Mouse (Mus musculus): ENCODE results near the gene Tmprss15. TPM values are rescaled to one million over a fixed set of nuclear protein-coding genes. Genes with fewer than 3 reads are reported as not detected.

Tmprss15 gene
- polyA plus RNA-seq, 1 experiment: not detected

DNA sequence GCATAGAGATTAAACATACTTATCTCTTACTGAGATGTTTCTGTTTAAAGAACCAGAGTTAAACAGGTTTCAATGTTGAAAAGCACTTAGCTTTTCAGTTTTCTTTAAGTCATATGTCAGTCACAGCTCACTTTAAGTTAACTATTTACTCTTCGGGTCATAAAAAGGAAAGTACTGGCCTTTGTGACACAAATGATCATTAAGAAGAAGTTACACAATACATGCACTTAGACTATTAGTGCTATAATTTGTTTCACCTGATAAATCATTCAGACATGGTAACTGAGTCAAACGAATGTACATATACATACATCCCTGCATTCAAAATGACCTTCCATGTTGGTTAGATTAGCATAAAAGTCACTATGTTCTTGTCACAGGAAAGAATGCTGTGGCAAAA is 58.3 kb downstream of the Tmprss15 start:
- no peaks in the 10 kb centered on the region for H3K36me3 ChIP-seq (ENCODE audit: control insufficient read depth)
- no peak overlapping the region for H3K4me3 ChIP-seq (replicated peaks)
- no peaks in the 10 kb centered on the region for H3K4me1 ChIP-seq (ENCODE audit: control insufficient read depth)
- H3K9me3 ChIP-seq (ENCODE audit: control insufficient read depth, low read length): no peaks in the 10 kb centered on the region
- no peaks in the 10 kb centered on the region for H3K27me3 ChIP-seq (ENCODE audit: control insufficient read depth)
- TF ChIP-seq TAL1 (IDR thresholded peaks at IDR 0.05; ENCODE audit: low read length) (no peak), GATA1 (IDR thresholded peaks at IDR 0.05; ENCODE audit: low read length) (no peak)

GRCm38 (mm10) chr16:79002812-79003211 is 88.1 kb downstream of the Tmprss15 start:
- TF ChIP-seq GATA1 (IDR thresholded peaks at IDR 0.05; ENCODE audit: low read length) (no peak), TAL1 (IDR thresholded peaks at IDR 0.05; ENCODE audit: low read length) (no peak)
- Histone ChIP-seq H3K9me3 (ENCODE audit: control insufficient read depth, low read length) (peaks cover 5% of the 10 kb centered on the region; the same call in 1 of the 2 replicates), H3K4me1 (ENCODE audit: control insufficient read depth) (no peaks in the 10 kb centered on the region), H3K36me3 (ENCODE audit: control insufficient read depth) (no peaks in the 10 kb centered on the region), H3K4me3 (replicated peaks) (no peak overlapping the region), H3K27me3 (ENCODE audit: control insufficient read depth) (no peaks in the 10 kb centered on the region)

GRCm38 (mm10) chr16:79001679-79002078 is 89.2 kb downstream of the Tmprss15 start:
- Histone ChIP-seq H3K9me3 (ENCODE audit: control insufficient read depth, low read length) (peaks cover 5% of the 10 kb centered on the region; the same call in 1 of the 2 replicates), H3K36me3 (ENCODE audit: control insufficient read depth) (no peaks in the 10 kb centered on the region), H3K4me3 (replicated peaks) (no peak overlapping the region), H3K4me1 (ENCODE audit: control insufficient read depth) (no peaks in the 10 kb centered on the region), H3K27me3 (ENCODE audit: control insufficient read depth) (no peaks in the 10 kb centered on the region)
- no peak for TF ChIP-seq TAL1 (IDR thresholded peaks at IDR 0.05; ENCODE audit: low read length)
- no peak for TF ChIP-seq GATA1 (IDR thresholded peaks at IDR 0.05; ENCODE audit: low read length)

GRCm38 (mm10) chr16:78976384-78976783 is 114.5 kb downstream of the Tmprss15 start:
- H3K4me3 ChIP-seq (replicated peaks): no peak overlapping the region
- H3K9me3 ChIP-seq (ENCODE audit: control insufficient read depth, low read length): 0 out of 2 replicates have a peak, but pooled peaks cover 2% of the 10 kb centered on the region
- H3K36me3 ChIP-seq (ENCODE audit: control insufficient read depth): no peaks in the 10 kb centered on the region
- TF ChIP-seq TAL1 (IDR thresholded peaks at IDR 0.05; ENCODE audit: low read length) (no peak), GATA1 (IDR thresholded peaks at IDR 0.05; ENCODE audit: low read length) (no peak)
- no peaks in the 10 kb centered on the region for H3K27me3 ChIP-seq (ENCODE audit: control insufficient read depth)
- H3K4me1 ChIP-seq (ENCODE audit: control insufficient read depth): no peaks in the 10 kb centered on the region

- Histone ChIP-seq H3K4me1 (ENCODE audit: control insufficient read depth) (no peaks in the 10 kb centered on the region), H3K27me3 (ENCODE audit: control insufficient read depth) (no peaks in the 10 kb centered on the region), H3K4me3 (replicated peaks) (no peak overlapping the region), H3K36me3 (ENCODE audit: control insufficient read depth) (no peaks in the 10 kb centered on the region), H3K9me3 (ENCODE audit: control insufficient read depth, low read length) (0 out of 2 replicates have a peak, but pooled peaks cover 2% of the 10 kb centered on the region)
- TF ChIP-seq GATA1 (IDR thresholded peaks at IDR 0.05; ENCODE audit: low read length) (no peak), TAL1 (IDR thresholded peaks at IDR 0.05; ENCODE audit: low read length) (no peak)
Observed at GRCm38 (mm10) chr16:78974099-78974498, 116.8 kb downstream of the Tmprss15 start.

DNA sequence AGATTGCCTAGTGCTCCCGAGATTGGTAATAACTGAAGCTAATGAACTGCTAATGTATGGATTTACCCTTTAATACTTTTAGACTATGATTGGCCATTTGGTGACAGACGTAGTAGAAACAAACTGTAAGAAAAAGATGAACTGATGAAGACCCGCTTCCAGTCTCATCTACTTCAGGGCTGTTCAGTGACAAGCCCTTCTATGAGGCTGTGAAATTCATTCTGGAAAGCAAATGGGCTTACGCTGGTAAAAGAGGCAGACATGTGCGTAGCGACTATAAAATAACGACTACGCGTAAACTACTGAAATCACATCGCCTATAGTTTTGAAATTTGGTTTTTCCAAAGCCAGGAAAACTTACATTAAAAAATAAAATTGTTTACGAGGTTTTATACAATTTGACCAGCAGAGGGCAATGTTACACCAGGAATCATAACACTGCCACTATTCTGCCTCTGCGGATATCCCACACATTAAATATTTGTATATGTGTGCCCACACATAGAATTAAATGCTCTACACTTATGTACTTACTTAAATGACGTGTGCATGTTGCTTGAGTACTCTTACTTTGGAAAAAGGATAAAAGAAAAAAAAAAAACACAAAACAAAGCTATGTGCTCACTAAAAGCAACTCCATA is 121.7 kb downstream of the Tmprss15 start:
- TF ChIP-seq GATA1 (IDR thresholded peaks at IDR 0.05; ENCODE audit: low read length) (no peak), TAL1 (IDR thresholded peaks at IDR 0.05; ENCODE audit: low read length) (no peak)
- Histone ChIP-seq H3K4me1 (ENCODE audit: control insufficient read depth) (no peaks in the 10 kb centered on the region), H3K9me3 (ENCODE audit: control insufficient read depth, low read length) (no peaks in the 10 kb centered on the region), H3K27me3 (ENCODE audit: control insufficient read depth) (no peaks in the 10 kb centered on the region), H3K36me3 (ENCODE audit: control insufficient read depth) (no peaks in the 10 kb centered on the region), H3K4me3 (replicated peaks) (no peak overlapping the region)

GRCm38 (mm10) chr16:78957434-78957833 is 133.5 kb downstream of the Tmprss15 start:
- Histone ChIP-seq H3K36me3 (ENCODE audit: control insufficient read depth) (no peaks in the 10 kb centered on the region), H3K27me3 (ENCODE audit: control insufficient read depth) (no peaks in the 10 kb centered on the region), H3K9me3 (ENCODE audit: control insufficient read depth, low read length) (no peaks in the 10 kb centered on the region), H3K4me3 (replicated peaks) (no peak overlapping the region), H3K4me1 (ENCODE audit: control insufficient read depth) (no peaks in the 10 kb centered on the region)
- no peak for TF ChIP-seq GATA1 (IDR thresholded peaks at IDR 0.05; ENCODE audit: low read length)

DNA sequence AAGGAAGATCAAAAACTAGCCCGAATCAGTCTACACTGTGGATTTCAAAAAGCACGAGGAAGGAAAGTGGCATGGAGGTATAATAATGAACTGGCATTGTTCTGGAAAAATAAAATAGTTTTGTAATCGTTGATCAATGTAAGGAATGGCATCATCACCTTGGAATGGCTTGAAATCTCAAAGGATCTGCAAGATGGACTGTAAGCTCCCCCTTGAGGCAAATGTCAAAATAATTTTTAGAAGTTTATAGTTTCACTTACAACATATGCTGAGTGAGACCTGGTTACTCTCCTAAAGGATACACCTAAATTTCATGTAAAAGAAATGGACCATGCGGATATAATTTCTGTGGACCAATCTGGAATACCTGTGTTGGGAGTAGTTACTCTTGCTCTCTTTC is 140.5 kb downstream of the Tmprss15 start:
- no peak for TF ChIP-seq GATA1 (IDR thresholded peaks at IDR 0.05; ENCODE audit: low read length)
- no peak for TF ChIP-seq TAL1 (IDR thresholded peaks at IDR 0.05; ENCODE audit: low read length)
- H3K4me3 ChIP-seq (replicated peaks): no peak overlapping the region
- H3K4me1 ChIP-seq (ENCODE audit: control insufficient read depth): no peaks in the 10 kb centered on the region
- no peaks in the 10 kb centered on the region for H3K27me3 ChIP-seq (ENCODE audit: control insufficient read depth)
- no peaks in the 10 kb centered on the region for H3K36me3 ChIP-seq (ENCODE audit: control insufficient read depth)
- H3K9me3 ChIP-seq (ENCODE audit: control insufficient read depth, low read length): no peaks in the 10 kb centered on the region

DNA sequence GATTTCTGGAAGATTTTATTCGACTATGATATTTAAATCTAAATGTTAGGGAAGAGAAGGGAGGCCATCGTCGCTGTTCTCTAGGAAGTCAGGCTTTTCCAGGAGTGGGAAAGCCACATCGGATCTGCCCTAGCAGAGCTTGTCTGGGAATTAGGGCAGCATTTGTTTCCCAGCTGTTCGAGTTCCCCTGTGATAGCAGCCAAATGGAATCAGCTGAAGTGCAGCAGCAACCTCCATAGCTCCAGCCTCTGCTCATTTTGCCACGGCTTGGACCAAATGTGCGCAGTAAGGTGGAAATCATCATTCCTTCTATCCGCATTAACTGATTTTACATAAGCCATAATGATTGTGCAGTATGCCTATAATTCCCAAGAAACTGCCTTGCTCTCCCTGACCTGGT is 153.1 kb downstream of the Tmprss15 start:
- H3K9me3 ChIP-seq (ENCODE audit: control insufficient read depth, low read length): peaks cover 3% of the 10 kb centered on the region
- H3K4me1 ChIP-seq (ENCODE audit: control insufficient read depth): no peaks in the 10 kb centered on the region
- no peak overlapping the region for H3K4me3 ChIP-seq (replicated peaks)
- no peak for TF ChIP-seq TAL1 (IDR thresholded peaks at IDR 0.05; ENCODE audit: low read length)
- no peak for TF ChIP-seq GATA1 (IDR thresholded peaks at IDR 0.05; ENCODE audit: low read length)
- no peaks in the 10 kb centered on the region for H3K36me3 ChIP-seq (ENCODE audit: control insufficient read depth)
- no peaks in the 10 kb centered on the region for H3K27me3 ChIP-seq (ENCODE audit: control insufficient read depth)

DNA sequence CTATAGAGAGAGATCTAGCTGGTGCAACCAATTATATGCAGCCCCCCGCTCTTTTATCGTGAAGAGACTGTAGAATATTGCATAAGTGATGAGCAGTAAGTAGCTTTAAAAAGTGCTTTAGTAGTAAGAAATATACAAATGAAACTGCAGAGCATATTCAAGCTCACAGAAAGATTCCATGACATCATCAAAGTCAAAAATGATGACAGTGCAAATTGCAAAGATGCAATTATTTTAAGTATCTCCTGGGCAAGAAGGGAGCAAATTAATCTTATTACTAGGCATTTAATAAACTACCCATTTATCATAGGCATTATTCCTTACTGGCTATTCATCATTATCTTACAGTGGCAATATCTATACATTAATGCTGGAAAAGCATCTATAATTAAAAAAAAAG is 156.6 kb downstream of the Tmprss15 start:
- Histone ChIP-seq H3K4me3 (replicated peaks) (no peak overlapping the region), H3K4me1 (ENCODE audit: control insufficient read depth) (no peaks in the 10 kb centered on the region), H3K9me3 (ENCODE audit: control insufficient read depth, low read length) (peaks cover 5% of the 10 kb centered on the region), H3K36me3 (ENCODE audit: control insufficient read depth) (no peaks in the 10 kb centered on the region), H3K27me3 (ENCODE audit: control insufficient read depth) (peaks cover 4% of the 10 kb centered on the region)
- TF ChIP-seq TAL1 (IDR thresholded peaks at IDR 0.05; ENCODE audit: low read length): no peak
- no peak for TF ChIP-seq GATA1 (IDR thresholded peaks at IDR 0.05; ENCODE audit: low read length)

Data from erythroblast, embryonic 14.5 days (primary cell).